Mouse (Mus musculus) intestine, postnatal 0 days (tissue): ENCODE measurements around the gene Abcc4. TPM values are rescaled to one million over a fixed set of nuclear protein-coding genes. Genes with fewer than 3 reads are reported as not detected.
"Not testable (repeated sequence)": the region's sequence is repeated elsewhere in the genome, so short reads cannot be mapped to it uniquely, and the experiment has no call there.

ENCODE experiments used
- ATAC-seq: fragments of 200-750 bp; cut with Nextera tagmentation; 2 replicates; pipeline ENCODE4 v1.8.0; 2017; ENCODE audit warnings: mild to moderate bottlenecking, moderate TSS enrichment, moderate library complexity
- H3K27ac ChIP-seq: fragments of 300-500 bp; sonication (generic); 2 replicates; pipeline ENCODE4 v1.5.1; 2014; ENCODE audit warnings: mild to moderate bottlenecking, low read depth, low read length, moderate library complexity
- H3K27me3 ChIP-seq: fragments of 300-500 bp; sonication (generic); replicated peaks from 2 replicates; pipeline ENCODE4 v1.6.1; 2014; ENCODE audit warnings: low read length, mixed read lengths; ENCODE audit not compliant: control insufficient read depth, insufficient read depth
- H3K36me3 ChIP-seq: fragments of 300-500 bp; sonication (generic); 2 replicates; pipeline ENCODE4 v1.6.1; 2014; ENCODE audit warnings: mild to moderate bottlenecking, moderate library complexity; ENCODE audit not compliant: control insufficient read depth, insufficient read depth
- H3K4me1 ChIP-seq: fragments of 300-500 bp; sonication (generic); replicated peaks from 2 replicates; pipeline ENCODE4 v1.6.1; 2014; ENCODE audit warnings: antibody characterized with exemption, low read length, mixed read lengths; ENCODE audit not compliant: control insufficient read depth, insufficient read depth
- H3K4me2 ChIP-seq: fragments of 300-500 bp; sonication (generic); replicated peaks from 2 replicates; pipeline ENCODE4 v1.6.1; 2014; ENCODE audit warnings: low read depth, mild to moderate bottlenecking, moderate library complexity
- H3K4me3 ChIP-seq: fragments of 300-500 bp; sonication (generic); 2 replicates; pipeline ENCODE4 v1.5.1; 2014; ENCODE audit warnings: low read depth, low read length
- H3K9ac ChIP-seq: fragments of 300-500 bp; sonication (generic); 2 replicates; pipeline ENCODE4 v1.6.1; 2014; ENCODE audit warnings: mild to moderate bottlenecking, low read depth, low read length
- H3K9me3 ChIP-seq: fragments of 300-500 bp; sonication (generic); 2 replicates; pipeline ENCODE4 v1.6.1; 2016; ENCODE audit warnings: mixed run types; ENCODE audit not compliant: control insufficient read depth
- CTCF ChIP-seq: sonication (generic); IDR thresholded peaks from 2 replicates; pipeline ENCODE4 v1.5.1; 2016; ENCODE audit warnings: low read depth, mild to moderate bottlenecking, control low read depth, antibody characterized with exemption, moderate library complexity
- WGBS: fragments of 180-500 bp; shearing (Covaris S2); extraction: QIAGEN DNeasy Blood & Tissue Kit; methylation state at CpG from one replicate; pipeline ENCODE4 v1.1.7; 2014; 5-methylcytosine and 5-hydroxymethylcytosine counted together
- polyA plus RNA-seq: library from polyadenylated mRNA; unstranded; fragments of >200 nt; fragmentation: Nextera tagmentation; extraction: Ambion mirVana; gene quantifications from 2 replicates; pipeline ENCODE4 v1.2.1, GENCODE M21; 2015

Gene Abcc4
- polyA plus RNA-seq, 1 experiment from 2014 or later: 1.4 TPM

GRCm38 (mm10) chr14:118544493-118544892 lies 161.5 kb downstream of the Abcc4 start:
- WGBS: 79% methylated on average over 6 of the region's 6 CpGs

DNA sequence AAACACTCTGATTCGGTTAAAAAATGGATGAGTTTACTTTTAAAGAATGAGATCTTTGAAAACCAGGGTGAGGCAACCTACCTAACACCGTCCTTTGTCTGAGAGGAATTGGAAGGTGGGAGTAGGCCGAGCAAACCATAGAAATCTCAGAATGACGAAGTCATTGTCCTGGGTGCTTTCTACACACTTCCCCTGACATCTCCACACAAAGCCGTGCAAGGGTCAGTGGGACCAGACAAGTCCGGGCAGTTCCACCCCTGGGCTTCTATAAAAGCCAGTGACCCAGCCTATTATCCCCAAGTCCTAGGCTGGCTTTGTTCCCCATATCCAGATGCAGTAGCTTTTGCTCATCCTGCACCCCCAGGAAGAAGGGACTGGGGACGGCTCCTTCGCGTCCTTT lies 163.1 kb downstream of the Abcc4 start:
- H3K27ac ChIP-seq: no peak overlapping the region
- no peak overlapping the region for H3K9ac ChIP-seq
- H3K9me3 ChIP-seq: no peaks in the 10 kb centered on the region
- no peak for ATAC-seq
- H3K27me3 ChIP-seq: no peaks in the 10 kb centered on the region
- H3K36me3 ChIP-seq: no peaks in the 10 kb centered on the region
- 88% methylated on average over 9 of the region's 9 CpGs for WGBS
- no peak overlapping the region for H3K4me3 ChIP-seq
- H3K4me1 ChIP-seq: no peaks in the 10 kb centered on the region
- no peak for TF ChIP-seq CTCF
- H3K4me2 ChIP-seq: no peak overlapping the region

More at GRCm38 (mm10) chr14:118544493-118544892, 161.5 kb downstream of the Abcc4 start:
- Histone ChIP-seq H3K36me3 (no peaks in the 10 kb centered on the region), H3K4me2 (no peak overlapping the region), H3K27me3 (no peaks in the 10 kb centered on the region), H3K4me1 (no peaks in the 10 kb centered on the region), H3K9me3 (no peaks in the 10 kb centered on the region), H3K27ac (no peak overlapping the region), H3K9ac (no peak overlapping the region), H3K4me3 (no peak overlapping the region)
- ATAC-seq: no peak
- no peak for TF ChIP-seq CTCF

DNA sequence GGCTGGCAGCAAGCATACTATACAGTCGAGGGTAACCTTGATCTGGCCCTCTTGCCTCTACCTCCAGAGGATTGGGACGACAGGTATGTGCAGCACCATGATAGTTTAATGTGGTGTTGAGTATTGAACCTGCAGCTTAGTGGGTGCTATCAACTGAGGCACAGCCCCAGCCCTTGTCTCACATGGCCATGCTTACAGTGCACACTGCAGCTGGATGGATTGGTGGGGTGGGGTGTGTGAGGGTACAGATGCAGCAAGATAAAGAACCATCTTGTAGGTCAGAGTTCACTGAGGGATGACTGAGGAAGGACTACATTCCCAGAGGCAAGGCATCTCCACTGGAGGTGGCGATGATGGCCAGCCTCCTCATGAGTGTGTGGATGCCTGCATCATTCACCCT lies 174.5 kb downstream of the Abcc4 start:
- H3K9me3 ChIP-seq: no peaks in the 10 kb centered on the region
- no peak overlapping the region for H3K27ac ChIP-seq
- no peak for ATAC-seq
- no peak overlapping the region for H3K4me3 ChIP-seq
- no peaks in the 10 kb centered on the region for H3K4me1 ChIP-seq
- H3K4me2 ChIP-seq: no peak overlapping the region
- WGBS: 79% methylated on average over 3 of the region's 3 CpGs
- H3K36me3 ChIP-seq: no peaks in the 10 kb centered on the region
- H3K9ac ChIP-seq: no peak overlapping the region
- no peak for TF ChIP-seq CTCF
- H3K27me3 ChIP-seq: no peaks in the 10 kb centered on the region

DNA sequence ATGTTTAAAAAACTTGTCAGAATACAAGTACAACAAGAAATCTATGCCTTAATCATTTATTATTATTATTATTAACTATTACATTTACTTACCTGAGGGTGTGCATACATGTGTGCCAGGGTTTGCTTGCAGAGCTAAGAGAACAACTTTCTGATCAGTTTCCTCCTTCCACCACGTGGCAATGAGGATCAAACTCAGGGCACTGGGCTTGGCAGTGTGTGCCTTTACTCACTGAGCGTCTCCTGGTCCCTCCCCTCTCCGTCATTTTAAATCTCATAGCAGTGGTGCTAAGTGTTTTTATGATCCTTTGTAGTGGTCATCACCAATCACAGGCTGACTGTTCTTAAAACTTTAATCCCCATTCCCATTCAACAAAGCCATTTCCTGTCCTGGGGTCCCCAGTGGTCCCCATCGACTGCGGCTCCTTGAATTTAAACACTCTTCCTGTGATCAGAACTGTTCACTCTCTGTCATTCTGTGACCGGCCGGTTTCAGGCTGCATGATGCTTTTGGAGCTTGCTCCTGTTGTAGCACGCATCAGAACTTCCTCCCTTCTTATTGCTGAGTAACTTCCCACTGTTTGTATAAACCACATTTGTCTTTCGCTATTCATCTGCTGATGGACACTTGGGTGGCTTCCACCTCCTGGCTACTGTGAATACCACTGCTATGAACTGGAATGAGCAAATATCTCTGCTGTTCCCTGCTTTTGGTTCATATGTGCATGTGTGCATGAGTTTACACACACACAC lies 191.6 kb downstream of the Abcc4 start:
- Histone ChIP-seq H3K9me3 (no peaks in the 10 kb centered on the region), H3K4me3 (no peak overlapping the region), H3K4me2 (no peak overlapping the region), H3K9ac (no peak overlapping the region), H3K27me3 (no peaks in the 10 kb centered on the region), H3K36me3 (no peaks in the 10 kb centered on the region), H3K27ac (no peak overlapping the region), H3K4me1 (no peaks in the 10 kb centered on the region)
- ATAC-seq: no peak
- TF ChIP-seq CTCF: no peak
- 56% methylated on average over 9 of the region's 9 CpGs for WGBS

- not testable (repeated sequence) for H3K9me3 ChIP-seq, H3K27ac ChIP-seq, H3K4me3 ChIP-seq, H3K36me3 ChIP-seq, H3K9ac ChIP-seq, H3K27me3 ChIP-seq, H3K4me1 ChIP-seq, ATAC-seq, H3K4me2 ChIP-seq
- 96% methylated on average over 6 of the region's 6 CpGs for WGBS
Observed at GRCm38 (mm10) chr14:118511715-118512114, 194.3 kb downstream of the Abcc4 start.

DNA sequence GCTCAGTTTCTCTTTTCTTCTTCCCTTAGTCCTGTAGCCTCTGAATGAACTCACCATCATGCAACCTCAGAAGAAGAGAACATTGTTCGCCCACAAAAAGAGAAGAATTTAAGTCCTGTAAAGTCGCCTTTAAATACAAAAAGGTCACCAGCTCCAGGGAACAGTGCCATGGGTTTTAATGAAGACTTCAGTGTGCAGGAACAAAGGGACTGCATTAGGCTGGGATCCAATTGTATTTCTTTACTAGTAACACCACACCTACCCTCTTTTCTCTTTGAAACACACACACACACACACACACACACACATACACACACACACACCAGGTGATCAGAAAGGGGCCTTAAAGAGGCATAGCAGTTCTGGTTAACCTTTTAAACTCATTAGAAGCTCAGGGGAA lies 195.2 kb downstream of the Abcc4 start:
- 95% methylated on average over 2 of the region's 2 CpGs for WGBS
- no peak for TF ChIP-seq CTCF
- Histone ChIP-seq H3K4me2 (no peak overlapping the region), H3K9me3 (no peaks in the 10 kb centered on the region), H3K9ac (no peak overlapping the region), H3K27me3 (no peaks in the 10 kb centered on the region), H3K36me3 (no peaks in the 10 kb centered on the region), H3K27ac (no peak overlapping the region), H3K4me3 (no peak overlapping the region), H3K4me1 (no peaks in the 10 kb centered on the region)
- ATAC-seq: no peak
